Mouse (Mus musculus) thymus, adult 2 months (tissue): ENCODE results near the gene Grem1.

Experiments
- CTCF ChIP-seq: fragments of 200-500 bp; IDR thresholded peaks from 2 replicates; pipeline ENCODE4 v1.5.1; 2012; ENCODE audit warnings: mild to moderate bottlenecking, control low read depth, low read length, moderate library complexity, borderline replicate concordance; ENCODE audit not compliant: control insufficient read depth, poor library complexity, insufficient read depth; ENCODE audit errors: extremely low read depth
- POLR2A ChIP-seq: fragments of 200-500 bp; IDR thresholded peaks from 2 replicates; pipeline ENCODE4 v1.6.1; 2012; ENCODE audit warnings: mild to moderate bottlenecking, low read length, control low read depth, moderate library complexity; ENCODE audit not compliant: control insufficient read depth, poor library complexity, insufficient read depth; ENCODE audit errors: extremely low read depth

GRCm38 (mm10) chr2:113788821-113789387, 30.5 kb upstream of the Grem1 start:
- TF ChIP-seq POLR2A: no peak
- TF ChIP-seq CTCF: no peak
